Mouse (Mus musculus) kidney, embryonic 15.5 days (tissue): ENCODE measurements around the gene Pdgfra. TPM values are rescaled to one million over a fixed set of nuclear protein-coding genes. Genes with fewer than 3 reads are reported as not detected.
A peak's percentile ranks its signal among the peaks of the same experiment; 100 is the strongest.

Experiments
- ATAC-seq: fragments of 200-750 bp; cut with Nextera tagmentation; replicated peaks from 2 replicates; pipeline ENCODE4 v1.8.0; 2017; ENCODE audit warnings: moderate TSS enrichment; ENCODE audit not compliant: low FRiP score
- H3K27ac ChIP-seq: fragments of 300-500 bp; sonication (generic); 2 replicates; pipeline ENCODE4 v1.5.1; 2015; ENCODE audit warnings: mild to moderate bottlenecking, inconsistent platforms
- H3K27me3 ChIP-seq: fragments of 300-500 bp; sonication (generic); 2 replicates; pipeline ENCODE4 v1.6.1; 2015; ENCODE audit warnings: inconsistent platforms
- H3K36me3 ChIP-seq: fragments of 300-500 bp; sonication (generic); 2 replicates; pipeline ENCODE4 v1.6.1; 2015; ENCODE audit warnings: inconsistent platforms
- H3K4me1 ChIP-seq: fragments of 300-500 bp; sonication (generic); 2 replicates; pipeline ENCODE4 v1.6.1; 2015; ENCODE audit warnings: inconsistent platforms
- H3K4me2 ChIP-seq: fragments of 300-500 bp; sonication (generic); 2 replicates; pipeline ENCODE4 v1.6.1; 2015; ENCODE audit warnings: moderate library complexity, mild to moderate bottlenecking, inconsistent platforms
- H3K4me3 ChIP-seq: fragments of 300-500 bp; sonication (generic); replicated peaks from 2 replicates; pipeline ENCODE4 v1.5.1; 2015; ENCODE audit warnings: mild to moderate bottlenecking, inconsistent platforms
- H3K9ac ChIP-seq: fragments of 300-500 bp; sonication (generic); 2 replicates; pipeline ENCODE4 v1.6.1; 2015; ENCODE audit warnings: mild to moderate bottlenecking, inconsistent platforms
- H3K9me3 ChIP-seq: fragments of 300-500 bp; sonication (generic); replicated peaks from 2 replicates; pipeline ENCODE4 v1.6.1; 2016; ENCODE audit warnings: inconsistent platforms
- WGBS: fragments of 180-500 bp; shearing (Covaris S2); methylation state at CpG from one replicate; pipeline ENCODE4 v1.1.7; 2015; ENCODE audit warnings: mixed read lengths; 5-methylcytosine and 5-hydroxymethylcytosine counted together
- polyA plus RNA-seq: library from polyadenylated mRNA; unstranded; fragments of >200 nt; fragmentation: Nextera tagmentation; extraction: Ambion mirVana; gene quantifications from 2 replicates; pipeline ENCODE4 v1.2.1, GENCODE M21; 2015

The Pdgfra gene
- polyA plus RNA-seq = 40.0 and 47.3 TPM in 2 replicates

GRCm38 (mm10) chr5:75152021-75152425, at the start of gene Pdgfra:
Gene Pdgfra, plus strand, starts transcription at chr5:75152292.
- Histone ChIP-seq H3K9me3 (no peaks in the 10 kb centered on the region), H3K27ac (peak within 1 kb of the TSS; percentile 90), H3K4me3 (peak within 1 kb of the TSS; percentile 56), H3K4me1 (peaks cover 64% of the 10 kb centered on the region), H3K9ac (peak within 1 kb of the TSS; percentile 61), H3K4me2 (peak within 1 kb of the TSS; percentile 59), H3K36me3 (no peaks in the 10 kb centered on the region), H3K27me3 (peaks cover 87% of the 10 kb centered on the region)
- no peak for ATAC-seq
- WGBS = 0% methylated on average over 10 of the region's 10 CpGs

GRCm38 (mm10) chr5:75106511-75106910, 45.6 kb upstream of the Pdgfra start:
- H3K9me3 ChIP-seq = no peaks in the 10 kb centered on the region
- H3K27ac ChIP-seq = no peak overlapping the region
- H3K36me3 ChIP-seq = no peaks in the 10 kb centered on the region
- no peak for ATAC-seq
- no peaks in the 10 kb centered on the region for H3K4me1 ChIP-seq
- no peaks in the 10 kb centered on the region for H3K27me3 ChIP-seq
- 77% methylated on average over 3 of the region's 3 CpGs for WGBS
- no peak overlapping the region for H3K4me3 ChIP-seq
- no peak overlapping the region for H3K9ac ChIP-seq
- H3K4me2 ChIP-seq = no peak overlapping the region

- no peaks in the 10 kb centered on the region for H3K4me1 ChIP-seq
- no peaks in the 10 kb centered on the region for H3K27me3 ChIP-seq
- WGBS = 32% methylated on average over 5 of the region's 5 CpGs
- H3K9me3 ChIP-seq = no peaks in the 10 kb centered on the region
- ATAC-seq = no peak
- H3K9ac ChIP-seq = no peak overlapping the region
- H3K36me3 ChIP-seq = no peaks in the 10 kb centered on the region
- 0 out of 2 replicates have a peak overlapping the region, but pooled peaks have one; percentile 7 for H3K27ac ChIP-seq
- no peak overlapping the region for H3K4me2 ChIP-seq
- no peak overlapping the region for H3K4me3 ChIP-seq
Measured at GRCm38 (mm10) chr5:75109368-75109767, 42.7 kb upstream of the Pdgfra start.

DNA sequence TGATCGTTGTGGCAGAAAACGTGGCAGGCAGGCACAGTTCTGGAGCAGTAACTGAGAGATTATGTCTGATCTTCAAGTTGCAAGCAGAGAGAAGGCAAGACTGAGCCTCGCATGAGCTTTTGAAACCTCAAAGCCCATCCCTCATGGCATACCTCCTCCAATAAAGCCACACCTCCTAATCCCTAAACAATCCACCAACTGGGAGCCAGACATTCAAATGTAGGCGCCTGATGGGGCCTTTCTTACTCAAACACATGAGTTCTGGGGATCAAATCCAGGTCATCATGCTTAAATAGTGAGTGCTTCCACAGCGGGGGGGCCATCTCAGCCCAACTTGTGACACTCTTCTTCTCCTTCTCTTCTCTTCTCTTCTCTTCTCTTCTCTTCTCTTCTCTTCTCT, 40.3 kb upstream of the Pdgfra start:
- no peak for ATAC-seq
- Histone ChIP-seq H3K27me3 (no peaks in the 10 kb centered on the region), H3K36me3 (no peaks in the 10 kb centered on the region), H3K9me3 (no peaks in the 10 kb centered on the region), H3K4me1 (no peaks in the 10 kb centered on the region), H3K4me2 (no peak overlapping the region), H3K9ac (no peak overlapping the region), H3K4me3 (no peak overlapping the region), H3K27ac (no peak overlapping the region)
- WGBS = 61% methylated on average over 5 of the region's 5 CpGs

DNA sequence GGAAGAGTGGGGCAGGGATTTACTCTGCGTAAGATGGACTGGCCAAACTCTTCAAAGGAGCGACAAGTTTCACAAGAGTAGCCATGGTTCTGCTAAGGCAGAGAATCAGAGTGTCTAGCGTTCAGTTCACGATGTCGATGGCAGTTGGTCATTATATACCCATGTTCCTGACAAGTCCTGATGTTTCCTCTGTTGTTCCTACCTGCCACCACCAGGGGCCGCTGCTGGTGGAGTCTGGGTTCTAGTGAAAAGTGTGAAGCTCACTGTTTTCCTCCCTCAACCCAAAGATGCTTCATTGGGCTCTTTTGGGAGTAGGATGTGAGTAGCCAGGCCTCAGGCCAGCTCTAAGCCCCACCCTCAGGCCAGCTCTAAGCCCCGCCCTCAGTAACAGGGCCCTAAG, 33.3 kb upstream of the Pdgfra start:
- H3K9ac ChIP-seq = no peak overlapping the region

DNA sequence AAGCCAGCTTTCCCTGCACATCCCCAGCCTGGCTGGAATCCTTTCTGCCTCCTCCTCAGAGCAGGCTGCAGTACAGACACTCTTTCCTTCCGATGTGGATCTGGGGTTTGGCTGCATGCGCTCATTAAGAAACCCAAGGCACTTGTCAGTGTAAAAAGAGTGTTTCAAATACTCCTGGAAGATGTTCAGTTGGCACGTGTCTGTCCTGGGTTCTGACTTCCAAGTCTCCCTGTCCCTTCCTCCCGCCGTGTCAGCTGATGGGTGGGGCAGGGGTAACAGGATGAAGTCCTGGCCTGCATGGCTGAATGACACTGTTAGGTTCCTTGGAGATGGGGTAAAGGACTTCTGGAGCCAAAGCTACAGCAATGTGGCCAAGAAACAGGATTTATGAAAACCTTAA, 30.4 kb upstream of the Pdgfra start:
- Histone ChIP-seq H3K4me1 (no peaks in the 10 kb centered on the region), H3K4me3 (no peak overlapping the region), H3K4me2 (no peak overlapping the region), H3K9me3 (no peaks in the 10 kb centered on the region), H3K27ac (no peak overlapping the region), H3K27me3 (no peaks in the 10 kb centered on the region), H3K9ac (no peak overlapping the region), H3K36me3 (no peaks in the 10 kb centered on the region)
- 47% methylated on average over 5 of the region's 5 CpGs for WGBS
- ATAC-seq = no peak

More for the DNA sequence above, 33.3 kb upstream of the Pdgfra start:
- ATAC-seq = no peak
- Histone ChIP-seq H3K4me3 (no peak overlapping the region), H3K27me3 (no peaks in the 10 kb centered on the region), H3K36me3 (no peaks in the 10 kb centered on the region), H3K9me3 (no peaks in the 10 kb centered on the region), H3K27ac (no peak overlapping the region), H3K4me2 (no peak overlapping the region), H3K4me1 (no peaks in the 10 kb centered on the region)
- 68% methylated on average over 7 of the region's 7 CpGs for WGBS

GRCm38 (mm10) chr5:75134681-75135080, 17.4 kb upstream of the Pdgfra start:
- Histone ChIP-seq H3K27ac (no peak overlapping the region), H3K27me3 (peaks cover 2% of the 10 kb centered on the region; the same call in 1 of the 2 replicates), H3K9ac (no peak overlapping the region), H3K9me3 (no peaks in the 10 kb centered on the region), H3K4me1 (no peaks in the 10 kb centered on the region), H3K36me3 (no peaks in the 10 kb centered on the region), H3K4me2 (no peak overlapping the region), H3K4me3 (no peak overlapping the region)
- WGBS = 82% methylated on average over 7 of the region's 7 CpGs
- ATAC-seq = no peak

- no peak overlapping the region for H3K27ac ChIP-seq
- no peaks in the 10 kb centered on the region for H3K9me3 ChIP-seq
- H3K4me2 ChIP-seq = peak overlapping the region; percentile 59
- 0 out of 2 replicates have a peak, but pooled peaks have one; percentile 12 for ATAC-seq
- H3K4me3 ChIP-seq = peak overlapping the region; percentile 33
- peaks cover 12% of the 10 kb centered on the region for H3K4me1 ChIP-seq
- no peaks in the 10 kb centered on the region for H3K36me3 ChIP-seq
- peaks cover 53% of the 10 kb centered on the region for H3K27me3 ChIP-seq
- WGBS = 5% methylated on average over 14 of the region's 14 CpGs
- H3K9ac ChIP-seq = no peak overlapping the region
Measured at GRCm38 (mm10) chr5:75143092-75143491, 9.0 kb upstream of the Pdgfra start.

DNA sequence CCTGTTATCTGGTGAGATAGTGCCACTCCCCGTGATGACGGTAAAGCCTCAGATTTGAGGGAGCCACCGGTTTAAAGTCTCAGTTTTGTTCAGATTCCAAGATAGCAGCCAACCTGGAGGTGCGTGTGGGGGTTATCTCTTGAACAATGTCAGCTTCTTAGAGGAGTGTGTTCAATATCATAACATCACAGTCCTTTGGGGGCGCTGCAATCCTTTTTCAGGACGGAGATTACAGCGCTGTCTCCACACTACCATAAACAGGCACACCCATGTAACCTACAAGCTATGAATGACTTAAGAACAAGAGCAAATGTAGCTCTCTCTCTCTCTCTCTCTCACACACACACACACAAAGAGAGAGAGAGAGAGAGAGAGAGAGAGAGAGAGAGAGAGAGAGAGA, 8.3 kb upstream of the Pdgfra start:
- peaks cover 60% of the 10 kb centered on the region for H3K27me3 ChIP-seq
- H3K9ac ChIP-seq = no peak overlapping the region
- 37% methylated on average over 7 of the region's 7 CpGs for WGBS
- H3K9me3 ChIP-seq = no peaks in the 10 kb centered on the region
- peaks cover 18% of the 10 kb centered on the region for H3K4me1 ChIP-seq
- H3K4me2 ChIP-seq = no peak overlapping the region
- H3K36me3 ChIP-seq = no peaks in the 10 kb centered on the region
- no peak overlapping the region for H3K27ac ChIP-seq
- no peak overlapping the region for H3K4me3 ChIP-seq
- no peak for ATAC-seq

GRCm38 (mm10) chr5:75145341-75145740, 6.8 kb upstream of the Pdgfra start:
- Histone ChIP-seq H3K4me1 (peaks cover 34% of the 10 kb centered on the region), H3K27me3 (peaks cover 69% of the 10 kb centered on the region), H3K27ac (no peak overlapping the region), H3K9me3 (no peaks in the 10 kb centered on the region), H3K4me3 (no peak overlapping the region), H3K9ac (no peak overlapping the region), H3K36me3 (no peaks in the 10 kb centered on the region), H3K4me2 (no peak overlapping the region)
- no peak for ATAC-seq
- WGBS = 64% methylated on average over 2 of the region's 2 CpGs

- peaks cover 80% of the 10 kb centered on the region for H3K27me3 ChIP-seq
Measured at GRCm38 (mm10) chr5:75146469-75146868, 5.6 kb upstream of the Pdgfra start.

GRCm38 (mm10) chr5:75148343-75149127, 3.6 kb upstream of the Pdgfra start:
- H3K36me3 ChIP-seq = no peaks in the 10 kb centered on the region
- H3K4me3 ChIP-seq = peak overlapping the region; percentile 56
- H3K4me1 ChIP-seq = peaks cover 47% of the 10 kb centered on the region
- no peaks in the 10 kb centered on the region for H3K9me3 ChIP-seq
- peak; percentile 54 for ATAC-seq
- peak overlapping the region; percentile 59 for H3K4me2 ChIP-seq
- H3K9ac ChIP-seq = no peak overlapping the region
- WGBS = 2% methylated on average over 30 of the region's 30 CpGs
- H3K27me3 ChIP-seq = peaks cover 95% of the 10 kb centered on the region
- peak overlapping the region; percentile 70 for H3K27ac ChIP-seq

More at GRCm38 (mm10) chr5:75146469-75146868, 5.6 kb upstream of the Pdgfra start:
- H3K4me3 ChIP-seq = no peak overlapping the region
- H3K4me2 ChIP-seq = no peak overlapping the region
- H3K4me1 ChIP-seq = peaks cover 43% of the 10 kb centered on the region
- H3K9me3 ChIP-seq = no peaks in the 10 kb centered on the region
- H3K9ac ChIP-seq = no peak overlapping the region
- no peaks in the 10 kb centered on the region for H3K36me3 ChIP-seq
- WGBS = 80% methylated on average over 1 of the region's 1 CpGs
- no peak for ATAC-seq
- no peak overlapping the region for H3K27ac ChIP-seq
